Mouse (Mus musculus) E14TG2a.4 (cell line): ENCODE results near the gene Sox21.

ENCODE experiments used
- H3K27me3 ChIP-seq: 2 replicates; pipeline ENCODE4 v1.6.1; 2014; ENCODE audit warnings: low read length, control low read depth; ENCODE audit not compliant: insufficient read depth
- H3K36me3 ChIP-seq: 2 replicates; pipeline ENCODE4 v1.6.1; 2014; ENCODE audit warnings: low read length, control low read depth; ENCODE audit not compliant: insufficient read depth
- H3K4me1 ChIP-seq: replicated peaks from 2 replicates; pipeline ENCODE4 v1.6.1; 2014; ENCODE audit warnings: low read depth, low read length, control low read depth
- H3K4me3 ChIP-seq: replicated peaks from 2 replicates; pipeline ENCODE4 v1.5.1; 2014; ENCODE audit warnings: mild to moderate bottlenecking, low read length
- H3K9me3 ChIP-seq: 2 replicates; pipeline ENCODE4 v1.6.1; 2014; ENCODE audit warnings: low read length, control low read depth
- CTCF ChIP-seq: conservative IDR thresholded peaks from 2 replicates; pipeline ENCODE4 v1.5.1; 2014; ENCODE audit warnings: low read length
- NANOG ChIP-seq: IDR thresholded peaks from 2 replicates; pipeline ENCODE4 v1.6.1; 2014; ENCODE audit warnings: borderline replicate concordance, low read length, mixed read lengths
- POU5F1 ChIP-seq: IDR thresholded peaks from 2 replicates; pipeline ENCODE4 v1.6.1; 2014; ENCODE audit warnings: low read length, borderline replicate concordance

Sox21 gene

DNA sequence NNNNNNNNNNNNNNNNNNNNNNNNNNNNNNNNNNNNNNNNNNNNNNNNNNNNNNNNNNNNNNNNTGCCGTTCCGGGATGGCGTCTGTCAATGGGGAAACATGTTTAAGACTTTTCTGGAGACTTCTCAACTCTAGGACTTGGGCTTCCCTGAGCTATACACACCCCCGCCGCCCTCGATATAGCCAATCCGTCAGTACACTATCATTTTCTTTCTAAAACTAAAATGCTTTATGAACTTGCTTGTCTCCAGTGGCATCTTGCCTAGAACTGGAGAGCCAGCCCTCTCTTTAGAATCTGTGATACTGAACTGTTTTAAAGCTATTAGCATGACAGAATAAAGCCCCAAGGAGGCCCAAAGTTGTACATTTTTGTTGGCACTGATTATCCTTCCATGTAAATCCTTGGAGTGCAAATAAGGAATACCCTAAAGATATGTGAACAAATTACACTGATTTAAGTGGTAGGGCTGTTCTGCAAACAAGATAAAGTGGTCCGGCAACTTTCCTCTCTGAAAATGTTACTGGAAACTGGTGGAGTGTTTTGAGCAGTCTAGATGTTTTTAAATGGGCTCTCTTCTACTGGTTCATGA is 4.4 kb downstream of the Sox21 start:
- Histone ChIP-seq H3K36me3 (0 out of 2 replicates have a peak, but pooled peaks cover 4% of the 10 kb centered on the region), H3K4me3 (0 out of 2 replicates have a peak overlapping the region, but pooled peaks have one; percentile 53), H3K27me3 (peaks cover 83% of the 10 kb centered on the region), H3K9me3 (no peaks in the 10 kb centered on the region), H3K4me1 (peaks cover 67% of the 10 kb centered on the region)
- TF ChIP-seq POU5F1 (no peak), CTCF (no peak), NANOG (no peak)

- H3K9me3 ChIP-seq, result no peaks in the 10 kb centered on the region
- peaks cover 83% of the 10 kb centered on the region for H3K27me3 ChIP-seq
- H3K36me3 ChIP-seq, result no peaks in the 10 kb centered on the region
- TF ChIP-seq CTCF (no peak), NANOG (no peak), POU5F1 (no peak)
- H3K4me1 ChIP-seq, result peaks cover 71% of the 10 kb centered on the region
- H3K4me3 ChIP-seq, result no peak overlapping the region
These were observed 10.2 kb downstream of the Sox21 start for GRCm38 (mm10) chr14:118226471-118227155.

- Histone ChIP-seq H3K9me3 (no peaks in the 10 kb centered on the region), H3K4me1 (peaks cover 70% of the 10 kb centered on the region), H3K27me3 (peaks cover 82% of the 10 kb centered on the region), H3K4me3 (peak overlapping the region; percentile 52), H3K36me3 (no peaks in the 10 kb centered on the region)
- TF ChIP-seq POU5F1 (no peak), NANOG (no peak), CTCF (no peak)
These were observed 10.9 kb downstream of the Sox21 start for GRCm38 (mm10) chr14:118225911-118226310.

GRCm38 (mm10) chr14:118225061-118225743 is 11.6 kb downstream of the Sox21 start:
- Histone ChIP-seq H3K4me3 (peak overlapping the region; percentile 52), H3K36me3 (no peaks in the 10 kb centered on the region), H3K9me3 (no peaks in the 10 kb centered on the region), H3K27me3 (peaks cover 78% of the 10 kb centered on the region), H3K4me1 (peaks cover 63% of the 10 kb centered on the region)
- TF ChIP-seq CTCF (no peak), POU5F1 (no peak), NANOG (no peak)

GRCm38 (mm10) chr14:118220885-118221284 is 15.9 kb downstream of the Sox21 start:
- Histone ChIP-seq H3K27me3 (peaks cover 50% of the 10 kb centered on the region), H3K4me3 (no peak overlapping the region), H3K4me1 (peaks cover 27% of the 10 kb centered on the region), H3K9me3 (no peaks in the 10 kb centered on the region), H3K36me3 (no peaks in the 10 kb centered on the region)
- TF ChIP-seq CTCF (peak; percentile 65), NANOG (no peak)

DNA sequence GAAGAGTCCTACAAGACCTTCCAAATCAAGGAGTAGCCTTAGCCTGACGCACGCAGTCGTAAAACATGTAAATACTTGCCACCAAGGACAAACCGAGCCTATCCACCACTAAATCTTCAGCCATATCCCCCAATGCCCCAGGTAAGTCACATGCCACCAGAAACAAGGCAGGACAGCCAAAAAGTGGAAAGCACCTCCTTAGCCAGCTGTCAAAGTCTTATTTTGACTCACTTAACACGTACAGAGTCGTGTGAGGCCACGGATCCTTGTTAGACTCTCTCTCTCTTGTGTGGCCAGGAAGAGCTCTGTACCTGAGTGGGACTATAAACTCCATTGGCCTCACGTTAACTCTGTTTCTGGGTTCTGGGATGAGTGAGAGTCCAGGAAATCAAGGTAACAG is 20.0 kb downstream of the Sox21 start:
- Histone ChIP-seq H3K27me3 (peaks cover 28% of the 10 kb centered on the region), H3K36me3 (no peaks in the 10 kb centered on the region), H3K9me3 (no peaks in the 10 kb centered on the region), H3K4me3 (no peak overlapping the region), H3K4me1 (peaks cover 7% of the 10 kb centered on the region)
- TF ChIP-seq NANOG (no peak), CTCF (no peak), POU5F1 (no peak)

GRCm38 (mm10) chr14:118212188-118212804 is 24.5 kb downstream of the Sox21 start:
- Histone ChIP-seq H3K36me3 (no peaks in the 10 kb centered on the region), H3K27me3 (peaks cover 30% of the 10 kb centered on the region), H3K4me3 (no peak overlapping the region), H3K9me3 (no peaks in the 10 kb centered on the region), H3K4me1 (no peaks in the 10 kb centered on the region)
- TF ChIP-seq NANOG, result no peak
- no peak for TF ChIP-seq POU5F1
- TF ChIP-seq CTCF, result no peak

DNA sequence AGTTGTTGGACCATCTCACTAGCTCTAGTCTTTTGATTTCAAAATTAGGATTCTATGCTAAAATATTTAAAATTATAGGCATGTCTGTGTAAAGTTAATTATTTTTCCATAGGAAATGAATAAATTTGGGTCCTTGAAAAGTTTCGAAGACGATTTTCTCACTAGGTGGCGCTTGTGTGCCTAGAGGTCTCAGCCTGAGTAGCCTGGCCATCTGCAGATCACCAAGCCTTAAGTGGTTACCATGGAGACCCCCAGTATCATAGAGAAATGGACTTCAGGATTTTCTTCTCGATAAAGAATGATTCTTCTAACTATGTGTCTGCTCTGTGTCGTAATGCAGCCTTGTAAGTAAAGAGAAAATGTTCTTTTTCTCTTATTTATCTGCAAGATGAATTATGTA is 27.2 kb downstream of the Sox21 start:
- no peaks in the 10 kb centered on the region for H3K36me3 ChIP-seq
- H3K4me3 ChIP-seq, result no peak overlapping the region
- peaks cover 20% of the 10 kb centered on the region for H3K27me3 ChIP-seq
- no peak for TF ChIP-seq POU5F1
- TF ChIP-seq CTCF, result peak; percentile 50
- H3K9me3 ChIP-seq, result no peaks in the 10 kb centered on the region
- no peaks in the 10 kb centered on the region for H3K4me1 ChIP-seq
